Mouse (Mus musculus): ENCODE data around the gene Ddx1.

- TF ChIP-seq POLR2A (IDR thresholded peaks at IDR 0.05; ENCODE audit: low read depth, low read length) (no peak), CTCF (conservative IDR thresholded peaks at IDR 0.05; ENCODE audit: insufficient read depth, insufficient read length, low read depth, low read length) (no peak)
Observed at GRCm38 (mm10) chr12:13186209-13186608, 62.8 kb downstream of the Ddx1 start.
